Mouse (Mus musculus): ENCODE measurements around the gene Angptl3.
A peak's percentile ranks its signal among the peaks of the same experiment; 100 is the strongest.

The Angptl3 gene

GRCm38 (mm10) chr4:99030686-99031085 lies at the start of gene Angptl3:
Angptl3 (plus strand) TSS chr4:99030954.
- ATAC-seq (ENCODE audit: low TSS enrichment) = no peak

DNA sequence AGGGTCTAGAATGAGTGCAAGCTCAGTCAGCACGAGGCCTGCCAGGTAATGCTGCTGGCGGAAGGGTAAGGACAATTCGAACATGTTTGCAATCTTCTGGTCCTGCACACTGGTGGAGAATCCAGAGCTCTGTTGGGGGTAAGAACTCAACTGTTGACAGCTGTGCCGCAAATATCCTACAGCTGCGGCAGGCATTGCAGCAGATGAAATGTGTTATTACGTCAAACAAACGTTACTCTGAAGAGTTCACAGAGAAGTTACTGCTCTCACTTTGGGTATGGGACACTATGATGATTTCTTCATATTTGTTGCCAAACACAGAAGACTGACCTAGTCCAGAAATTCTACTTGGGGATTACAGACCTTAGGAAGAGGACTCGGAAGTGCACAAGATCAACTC lies 46.1 kb upstream of the Angptl3 start:
- ATAC-seq (ENCODE audit: low TSS enrichment) = no peak

GRCm38 (mm10) chr4:98993491-98993890 lies 37.3 kb upstream of the Angptl3 start:
- no peak for ATAC-seq (ENCODE audit: low TSS enrichment)

DNA sequence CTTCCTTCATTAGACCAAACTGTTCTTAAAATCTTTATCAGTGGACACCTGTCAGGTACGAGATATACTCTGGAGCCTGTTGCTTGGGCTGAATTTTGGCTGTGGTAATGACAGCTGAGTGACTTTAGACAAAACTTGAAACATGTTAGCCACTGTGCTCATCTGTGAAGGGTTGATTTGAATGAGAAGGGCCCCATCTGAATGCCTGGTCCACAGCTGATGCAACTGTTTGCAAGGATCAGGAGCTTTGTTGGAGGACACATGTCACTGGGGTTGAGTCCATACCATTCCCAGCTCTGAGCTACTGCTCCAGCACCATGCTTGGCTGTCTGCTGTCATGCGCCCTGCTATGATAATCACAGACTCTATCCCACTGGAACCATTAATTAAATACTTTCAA lies 25.2 kb upstream of the Angptl3 start:
- no peak for ATAC-seq (ENCODE audit: low TSS enrichment)

- no peak for ATAC-seq (ENCODE audit: low TSS enrichment)
These were observed 24.4 kb upstream of the Angptl3 start for GRCm38 (mm10) chr4:99006319-99006718.

- ATAC-seq (ENCODE audit: low TSS enrichment) = no peak
These were observed 19.7 kb upstream of the Angptl3 start for GRCm38 (mm10) chr4:99011039-99011438.

DNA sequence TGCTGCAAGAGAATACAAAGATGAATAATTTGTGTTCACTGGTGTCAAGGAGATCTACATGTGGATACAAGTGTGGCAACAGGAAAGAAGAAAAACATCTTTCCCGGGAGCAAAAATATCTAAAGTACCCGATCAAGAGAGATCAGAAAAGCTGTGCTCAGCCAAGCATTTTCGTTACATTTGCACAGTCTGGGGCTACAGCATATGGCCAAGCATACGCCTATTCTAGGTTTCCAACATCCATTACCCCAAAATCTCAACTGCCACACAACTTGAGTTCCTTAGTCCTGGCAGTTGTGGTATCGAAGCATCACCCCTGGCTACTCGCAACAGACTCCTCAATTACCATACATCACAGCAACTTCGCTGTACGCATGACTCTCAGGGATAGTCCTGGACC lies 8.5 kb upstream of the Angptl3 start:
- ATAC-seq (ENCODE audit: low TSS enrichment) = peak; percentile 62

GRCm38 (mm10) chr4:99028377-99028776 lies 2.4 kb upstream of the Angptl3 start:
- ATAC-seq (ENCODE audit: low TSS enrichment) = no peak

- ATAC-seq (ENCODE audit: low TSS enrichment) = peak; percentile 72
These were observed 2.2 kb downstream of the Angptl3 start for GRCm38 (mm10) chr4:99032921-99033320.

GRCm38 (mm10) chr4:99044854-99045253 lies 14.1 kb downstream of the Angptl3 start:
- peak; percentile 80 for ATAC-seq (ENCODE audit: low TSS enrichment)

DNA sequence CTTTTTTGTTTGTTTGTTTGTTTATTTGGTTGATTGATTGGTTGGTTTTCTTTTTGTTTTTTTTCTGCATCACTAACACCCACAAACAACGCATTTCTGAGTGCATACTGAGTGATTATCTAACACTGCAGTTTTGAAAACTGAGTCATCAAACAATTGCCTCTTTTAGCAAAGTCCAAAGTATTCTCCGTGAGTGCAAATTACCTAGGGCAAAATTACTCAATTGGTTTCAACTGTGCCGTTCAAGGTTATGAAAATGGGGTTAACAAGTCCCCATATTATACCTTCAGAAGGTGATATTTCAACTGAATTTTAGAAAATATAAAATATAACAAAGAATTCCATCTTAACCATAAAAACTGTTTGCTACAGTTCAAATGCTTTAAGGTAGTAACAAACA lies 15.7 kb downstream of the Angptl3 start:
- ATAC-seq (ENCODE audit: low TSS enrichment) = no peak

GRCm38 (mm10) chr4:99048581-99048980 lies 17.8 kb downstream of the Angptl3 start:
- ATAC-seq (ENCODE audit: low TSS enrichment) = no peak

DNA sequence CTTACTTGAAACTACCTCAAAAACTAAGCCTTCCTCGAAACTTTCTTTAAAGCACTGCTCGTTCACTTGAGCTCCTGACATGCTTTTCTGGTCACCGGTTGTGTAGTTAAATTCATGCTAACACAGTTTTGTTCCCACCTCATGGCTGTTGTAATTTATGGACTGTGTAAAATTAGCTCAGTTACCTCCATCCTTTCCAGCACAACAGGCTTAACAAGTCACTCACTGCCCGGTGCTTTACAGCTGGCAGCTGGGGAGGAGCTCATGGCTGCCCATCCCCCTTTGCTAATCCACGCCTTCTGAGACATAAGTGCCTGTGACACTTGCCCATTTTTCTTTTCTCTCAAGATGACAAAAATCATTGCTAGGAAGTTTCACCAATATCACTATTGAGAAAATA lies 33.8 kb downstream of the Angptl3 start:
- peak; percentile 36; the same call in 1 of the 2 replicates for ATAC-seq (ENCODE audit: low TSS enrichment)

DNA sequence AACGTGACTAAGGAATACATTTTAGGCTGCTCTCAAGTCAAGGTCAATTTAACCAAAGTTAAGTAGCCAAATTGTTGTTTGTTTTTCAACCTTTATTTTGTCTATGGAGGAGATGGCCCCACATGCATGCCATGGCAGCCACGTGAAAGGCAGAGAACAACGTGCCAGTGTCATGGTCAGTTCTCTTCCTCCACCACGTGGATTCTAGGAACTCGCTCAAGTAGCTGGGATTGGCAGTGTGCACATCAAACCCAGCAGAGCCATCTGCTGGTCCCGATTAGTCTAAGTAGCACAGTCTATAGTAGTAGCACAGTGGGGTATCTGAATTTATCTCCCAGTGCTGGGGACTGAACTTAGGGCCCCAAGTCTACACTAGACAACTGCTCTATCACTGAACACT lies 38.1 kb downstream of the Angptl3 start:
- no peak for ATAC-seq (ENCODE audit: low TSS enrichment)

- no peak for ATAC-seq (ENCODE audit: low TSS enrichment)
These were observed 47.3 kb downstream of the Angptl3 start for GRCm38 (mm10) chr4:99078005-99078404.

GRCm38 (mm10) chr4:99081169-99081568 lies 50.4 kb downstream of the Angptl3 start:
- ATAC-seq (ENCODE audit: low TSS enrichment) = no peak

GRCm38 (mm10) chr4:99083862-99084261 lies 53.1 kb downstream of the Angptl3 start:
- peak; percentile 98 for ATAC-seq (ENCODE audit: low TSS enrichment)

DNA sequence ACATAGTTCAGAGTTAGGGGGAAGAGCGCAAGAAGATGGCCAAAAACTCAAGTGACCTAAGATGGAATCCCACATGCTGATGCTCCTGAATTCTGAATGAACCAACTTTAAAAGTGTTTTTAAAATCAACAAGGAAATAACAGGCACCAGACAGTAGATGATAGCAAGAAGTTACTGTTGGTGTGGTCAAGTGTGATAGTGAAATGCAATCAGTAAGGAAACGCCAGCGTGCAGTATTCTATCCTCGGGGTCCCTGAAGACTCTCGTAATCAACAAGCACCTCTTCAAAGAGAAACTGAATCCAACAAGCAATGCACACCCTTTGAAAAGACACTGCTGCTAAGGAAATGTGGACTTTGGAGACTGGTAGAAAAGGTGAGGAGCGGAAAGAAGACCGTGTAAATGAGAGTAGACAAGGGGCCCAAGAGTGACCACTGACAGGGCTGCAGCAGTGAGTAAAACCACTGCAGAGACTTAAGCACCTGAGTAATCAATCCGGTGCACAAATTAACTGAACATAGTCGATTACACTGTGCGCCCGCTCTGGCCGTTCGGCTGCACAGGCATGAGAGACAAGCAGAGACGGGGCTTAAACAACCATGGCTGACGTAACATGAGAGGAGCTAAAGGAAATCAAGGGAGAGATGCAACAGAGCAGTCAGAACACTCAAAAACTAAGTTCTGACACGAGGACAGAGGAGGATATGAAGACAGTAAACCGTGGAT lies 57.2 kb downstream of the Angptl3 start:
- ATAC-seq (ENCODE audit: low TSS enrichment) = no peak

DNA sequence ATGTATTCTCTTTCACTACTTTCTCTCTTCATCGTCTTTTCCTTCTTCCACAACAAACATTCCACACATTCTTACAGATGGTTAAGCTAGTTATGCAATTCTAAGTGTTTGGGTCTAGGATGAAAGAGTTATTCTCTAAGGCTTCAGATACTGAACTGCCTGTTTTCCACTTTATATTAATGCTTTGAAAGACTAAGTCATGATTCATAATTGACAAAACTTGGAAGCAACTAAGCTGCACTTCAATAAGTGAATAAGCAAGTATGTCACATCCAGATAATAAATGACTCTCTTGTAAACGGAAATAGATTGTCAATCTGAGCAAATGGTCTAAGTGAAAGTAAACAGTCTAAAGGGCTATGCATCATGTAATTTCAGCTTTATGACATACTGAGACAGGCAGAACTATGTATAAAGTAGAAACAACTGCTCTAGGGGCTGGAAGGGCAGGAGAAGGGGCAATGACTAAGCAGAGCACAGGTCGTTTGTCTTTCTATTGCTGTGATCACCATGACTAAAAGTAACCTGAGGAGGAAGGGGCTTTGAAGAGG lies 60.5 kb downstream of the Angptl3 start:
- 0 out of 2 replicates have a peak, but pooled peaks have one; percentile 24 for ATAC-seq (ENCODE audit: low TSS enrichment)

- ATAC-seq (ENCODE audit: low TSS enrichment) = 0 out of 2 replicates have a peak, but pooled peaks have one; percentile 16
These were observed 61.0 kb downstream of the Angptl3 start for GRCm38 (mm10) chr4:99091777-99092176.
